Mouse (Mus musculus) gonadal fat pad, adult 2 months (tissue): ENCODE measurements around the gene BC005561. TPM values are rescaled to one million over a fixed set of nuclear protein-coding genes. Genes with fewer than 3 reads are reported as not detected.
"Not testable (repeated sequence)": the region's sequence is repeated elsewhere in the genome, so short reads cannot be mapped to it uniquely, and the experiment has no call there.

Experiments
- DNase-seq: peaks from one replicate; pipeline ENCODE4 v3.0.0-alpha.2; 2012; ENCODE audit warnings: low read depth
- polyA plus RNA-seq: library from polyadenylated mRNA; depleted of rRNA; stranded (reverse); fragments of >200 nt; gene quantifications from 2 replicates; pipeline ENCODE4 v1.2.3, GENCODE M21; 2012; rRNA removed

BC005561 gene
- 1.5 and 1.8 TPM in 2 replicates for polyA plus RNA-seq

DNA sequence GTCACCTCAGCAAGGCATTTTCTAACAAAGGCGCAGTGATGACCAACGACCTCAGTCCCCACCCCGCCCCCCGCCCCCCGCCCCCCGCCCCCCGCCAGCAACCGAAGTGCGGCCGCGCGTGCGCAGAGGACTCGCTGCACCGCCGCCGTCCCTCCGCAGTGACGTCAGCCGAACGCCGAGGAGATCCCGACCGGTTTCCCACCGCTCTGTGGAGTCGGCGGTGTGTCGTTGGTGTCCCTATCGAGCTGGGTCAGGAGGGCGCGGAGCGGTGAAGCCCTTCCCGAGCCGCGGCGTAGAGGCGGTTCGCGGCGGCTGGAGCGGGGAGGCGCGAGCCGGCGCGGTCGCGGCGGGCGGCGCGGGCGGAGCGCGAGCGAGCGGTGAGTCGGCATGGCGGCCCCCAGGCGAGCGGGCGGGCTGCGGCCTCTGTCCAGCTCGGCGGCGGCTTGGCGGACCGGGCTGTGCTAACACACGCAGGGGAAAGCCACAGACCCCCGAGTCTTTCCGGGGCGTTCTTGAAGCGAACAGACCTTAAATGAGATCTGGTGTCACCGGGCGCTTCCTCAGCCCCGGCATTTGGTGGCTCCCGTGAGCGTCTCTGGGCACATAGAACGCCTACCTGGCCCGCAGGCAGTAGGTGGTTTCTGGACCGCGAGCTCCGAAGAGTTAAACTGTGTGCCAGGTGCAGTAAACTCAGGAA is at the start of gene BC005561:
TSS of gene BC005561 (plus strand) at position 158 of the 697 bp plus-strand sequence.
- no peak for DNase-seq

DNA sequence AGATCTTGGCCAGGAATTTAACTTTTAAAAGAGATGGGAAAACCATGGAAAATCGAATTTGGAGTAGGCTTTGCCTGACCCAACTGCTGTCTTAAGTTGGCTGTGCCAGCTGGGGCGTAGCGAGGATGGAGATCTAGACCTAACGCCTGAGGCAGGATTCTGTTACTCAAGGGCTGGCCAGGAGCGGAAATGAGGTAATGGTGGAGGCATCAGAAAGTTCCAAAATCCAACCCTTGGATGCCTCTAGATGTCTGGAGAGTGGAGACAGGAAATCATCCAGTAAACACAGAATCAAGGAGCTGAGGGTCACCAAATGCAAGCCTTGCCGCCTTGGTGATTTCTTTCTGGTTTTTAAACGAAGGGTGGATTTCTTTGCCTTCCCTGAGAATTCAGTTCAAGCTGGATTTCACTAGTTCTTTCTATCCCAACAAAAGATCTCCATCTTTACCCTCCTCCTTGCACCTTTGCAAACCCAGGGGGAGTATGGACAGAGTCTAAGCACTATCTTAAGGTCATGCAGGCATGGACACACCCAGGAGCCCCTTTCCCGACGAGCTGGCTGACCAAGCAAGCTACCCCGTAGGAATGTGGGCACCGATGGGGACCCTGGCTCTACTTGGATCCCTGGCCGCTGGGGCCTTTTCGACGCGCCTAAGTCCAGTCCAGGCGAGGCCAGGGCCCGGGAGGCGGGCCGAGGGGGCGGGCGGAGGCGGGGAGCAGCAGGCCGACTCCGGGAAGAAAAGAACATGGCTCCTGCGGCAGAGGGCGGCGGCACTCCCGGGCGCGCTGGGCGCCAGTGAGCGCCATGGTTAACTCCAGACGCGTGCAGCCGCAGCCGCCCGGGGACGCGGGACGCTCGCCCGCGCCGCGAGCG is 49.1 kb upstream of the BC005561 start, which contains the start of gene Pkd2:
TSS of gene Pkd2 (plus strand) at position 619 of the 874 bp plus-strand sequence.
- DNase-seq: no peak

DNA sequence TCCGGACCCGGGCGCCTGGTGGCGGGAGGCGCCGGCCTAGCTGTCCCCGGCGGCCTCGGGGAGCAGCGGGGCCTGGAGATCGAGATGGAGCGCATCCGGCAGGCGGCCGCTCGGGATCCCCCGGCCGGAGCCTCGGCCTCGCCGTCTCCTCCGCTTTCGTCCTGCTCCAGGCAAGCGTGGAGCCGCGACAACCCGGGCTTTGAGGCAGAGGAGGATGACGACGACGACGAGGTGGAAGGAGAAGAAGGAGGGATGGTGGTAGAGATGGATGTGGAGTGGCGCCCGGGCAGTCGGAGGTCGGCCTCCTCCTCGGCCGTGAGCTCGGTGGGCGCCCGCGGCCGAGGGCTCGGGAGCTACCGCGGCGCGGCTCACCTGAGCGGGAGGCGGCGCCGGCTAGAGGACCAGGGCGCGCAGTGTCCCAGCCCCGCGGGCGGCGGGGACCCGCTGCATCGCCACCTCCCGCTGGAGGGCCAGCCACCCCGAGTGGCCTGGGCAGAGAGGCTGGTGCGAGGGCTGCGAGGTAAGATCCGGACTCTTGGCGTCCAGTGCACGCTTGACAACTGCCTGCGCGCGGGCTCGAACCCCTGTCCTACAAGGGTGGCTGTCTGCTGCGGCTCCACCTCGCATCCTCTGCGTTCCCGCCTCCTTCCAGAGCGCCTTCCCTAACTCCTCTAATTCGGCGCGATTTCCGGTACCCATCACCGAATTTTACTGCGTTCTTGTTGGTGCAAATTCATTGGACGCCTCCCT is 48.3 kb upstream of the BC005561 start:
- DNase-seq: no peak

DNA sequence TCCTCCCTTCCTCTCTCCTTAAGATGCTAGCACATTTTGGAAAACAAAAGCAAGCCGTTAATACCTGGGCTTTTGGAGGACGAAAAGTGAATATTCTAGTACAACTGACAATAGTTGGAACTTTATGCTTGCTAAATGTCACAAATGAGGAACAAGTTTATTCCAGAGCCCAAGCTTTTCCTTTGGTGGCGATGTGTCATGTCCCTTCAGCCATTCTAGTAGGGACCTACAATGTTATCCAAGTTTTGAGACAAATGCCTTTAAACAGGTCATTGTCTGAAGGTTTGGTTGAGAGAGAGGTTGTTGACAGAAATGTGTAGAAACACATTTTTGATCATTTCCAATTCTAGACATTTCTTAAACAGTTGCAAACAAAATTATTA is 47.7 kb upstream of the BC005561 start:
- DNase-seq: no peak

DNA sequence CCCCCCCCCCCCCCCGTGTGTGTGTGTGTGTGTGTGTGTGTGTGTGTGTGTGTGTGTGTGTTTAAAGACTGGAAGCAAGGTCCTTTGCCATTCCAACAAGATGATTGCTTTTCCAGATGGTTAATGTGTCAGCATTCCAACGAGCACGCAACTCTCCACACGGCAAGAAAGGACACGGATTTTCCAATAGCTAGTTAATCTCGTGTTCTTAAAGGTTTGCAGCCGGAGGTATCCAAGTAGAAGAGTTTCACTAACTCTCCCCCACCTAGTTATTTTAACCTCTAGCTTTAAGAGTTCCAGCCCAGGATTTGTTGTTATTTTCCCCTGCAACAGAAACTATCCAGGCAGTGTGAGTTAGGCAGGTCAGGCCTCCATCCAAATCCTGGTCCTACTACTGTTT is 47.3 kb upstream of the BC005561 start:
- no peak for DNase-seq

DNA sequence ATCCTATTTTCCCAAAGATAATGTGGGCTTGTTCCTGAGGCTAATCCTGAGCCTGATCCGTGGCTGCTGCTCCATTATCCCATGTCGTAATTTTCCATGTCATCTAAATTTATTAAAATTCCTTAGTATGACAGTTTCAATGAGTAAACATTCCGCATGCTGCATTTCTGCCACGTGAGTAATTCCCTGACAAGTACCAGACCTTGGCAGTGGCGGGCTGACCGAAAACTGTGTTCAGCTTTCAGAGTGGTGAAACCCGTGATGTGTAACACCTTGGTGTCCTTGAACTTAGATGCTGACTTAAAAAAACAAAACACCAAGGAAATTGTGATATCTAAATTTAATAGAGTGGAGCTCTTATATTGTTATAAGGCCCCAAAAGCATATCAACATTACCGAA is 42.9 kb upstream of the BC005561 start:
- DNase-seq: no peak

DNA sequence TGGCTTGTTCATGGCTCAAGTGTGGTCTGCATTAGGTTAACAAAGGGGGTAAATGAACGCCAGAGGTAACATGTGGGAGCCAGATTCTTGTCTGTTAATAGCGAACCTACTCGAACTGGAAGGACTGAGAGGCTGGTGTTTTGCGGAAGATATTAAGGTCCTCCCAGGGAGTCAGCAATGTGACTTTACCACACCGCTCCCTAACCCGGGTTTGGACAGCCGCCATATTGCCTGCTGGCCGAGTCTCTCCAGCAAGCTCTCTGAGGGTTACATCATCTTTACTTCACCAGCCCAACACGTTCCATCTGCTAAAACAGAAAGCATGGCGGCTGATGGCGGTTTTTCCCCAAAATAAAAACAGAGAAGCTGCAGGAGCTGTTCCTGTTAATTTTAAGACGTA is 42.4 kb upstream of the BC005561 start:
- no peak for DNase-seq

DNA sequence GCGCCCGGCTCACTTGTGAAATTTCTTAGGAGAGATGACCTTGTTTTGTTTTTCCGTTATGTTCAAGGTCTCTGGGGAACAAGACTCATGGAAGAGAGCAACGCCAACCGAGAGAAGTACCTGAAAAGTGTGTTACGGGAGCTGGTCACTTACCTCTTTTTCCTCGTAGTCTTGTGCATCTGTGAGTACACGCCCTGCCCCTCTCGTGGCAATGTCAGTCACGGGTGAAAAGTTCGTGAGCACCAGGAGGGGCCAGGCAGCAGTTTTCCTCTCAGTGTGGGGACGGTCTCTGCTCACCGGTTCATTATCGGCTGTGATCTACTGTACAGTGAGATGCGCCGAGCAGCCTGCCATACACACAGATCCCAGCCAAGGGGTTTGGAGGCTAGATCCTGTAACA is 41.3 kb upstream of the BC005561 start:
- DNase-seq: no peak

DNA sequence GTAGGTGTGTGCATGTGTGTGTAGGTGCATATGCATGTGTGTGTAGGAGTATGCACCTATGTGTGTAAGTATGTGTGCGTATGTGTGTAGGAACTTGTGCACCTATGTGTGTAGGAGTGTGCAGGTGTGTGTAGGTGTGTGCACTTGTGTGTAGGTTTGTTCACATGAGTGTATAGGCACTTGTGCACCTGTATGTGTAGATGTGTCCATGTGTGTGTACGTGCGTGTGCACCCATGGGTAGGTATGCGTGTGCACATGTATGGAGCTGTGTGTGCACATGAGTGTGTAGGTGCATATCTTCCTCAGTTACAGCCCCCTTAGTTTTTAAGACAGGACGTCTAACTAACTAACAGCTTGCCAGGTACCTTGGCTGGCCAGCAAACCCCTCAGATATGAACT is 39.6 kb upstream of the BC005561 start:
- no peak for DNase-seq

DNA sequence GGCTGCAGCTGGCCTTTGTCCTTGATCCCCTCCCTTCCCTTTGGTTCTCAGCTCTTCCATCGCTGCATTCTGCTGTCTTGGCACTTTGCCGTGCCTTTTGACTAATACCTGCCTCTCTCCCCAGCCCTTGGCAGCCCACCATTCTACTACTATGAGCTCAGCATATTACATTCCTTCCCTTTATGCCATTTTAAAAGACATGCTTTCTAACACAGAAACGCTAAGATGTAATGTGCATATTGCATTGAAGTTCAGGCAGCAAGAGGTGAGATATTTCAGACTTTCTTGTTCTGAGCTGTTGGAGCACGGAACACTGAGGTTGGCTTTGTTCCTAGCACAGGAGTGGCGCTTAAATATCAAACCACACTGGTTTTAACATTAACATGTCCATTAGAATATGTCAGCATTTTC is 37.2 kb upstream of the BC005561 start:
- DNase-seq: no peak

DNA sequence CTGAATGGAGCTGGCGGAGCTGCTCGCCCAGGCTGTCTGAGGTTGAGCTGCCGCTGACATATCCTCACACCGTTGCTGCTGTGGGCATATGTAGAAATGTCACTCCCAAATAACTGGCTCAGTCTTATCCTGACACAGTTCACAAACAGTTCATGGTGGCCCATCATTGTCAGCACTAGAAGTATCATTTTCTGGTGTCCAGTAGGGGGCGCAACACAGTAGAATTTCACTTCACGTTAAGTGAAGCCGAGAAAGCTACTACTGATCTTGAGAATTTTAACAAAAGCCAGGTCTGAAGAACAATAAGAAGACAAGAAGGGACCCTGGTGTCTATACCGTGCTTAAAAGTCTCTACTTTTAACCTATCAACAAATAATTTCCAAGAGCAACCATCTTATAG is 35.8 kb upstream of the BC005561 start:
- no peak for DNase-seq

DNA sequence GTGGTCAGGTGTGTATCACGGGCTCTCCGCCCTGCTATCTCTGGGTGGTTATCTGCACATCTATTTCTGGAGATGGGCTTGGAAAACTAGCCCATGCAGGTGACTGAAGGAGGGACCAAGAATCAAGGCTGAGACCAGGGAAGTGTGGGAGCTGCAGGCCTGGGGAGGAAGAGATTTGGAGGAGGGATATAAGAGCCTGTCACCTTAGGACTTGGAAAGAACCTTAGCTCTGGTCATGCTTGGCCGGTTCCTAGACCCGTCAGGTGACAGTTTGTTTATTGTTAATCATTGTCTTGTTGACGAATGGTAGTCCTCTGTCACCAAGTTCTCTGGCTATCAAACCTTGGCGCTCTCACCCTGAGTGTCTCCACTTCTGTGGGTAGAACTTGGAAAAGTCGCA is 27.8 kb upstream of the BC005561 start:
- DNase-seq: no peak

DNA sequence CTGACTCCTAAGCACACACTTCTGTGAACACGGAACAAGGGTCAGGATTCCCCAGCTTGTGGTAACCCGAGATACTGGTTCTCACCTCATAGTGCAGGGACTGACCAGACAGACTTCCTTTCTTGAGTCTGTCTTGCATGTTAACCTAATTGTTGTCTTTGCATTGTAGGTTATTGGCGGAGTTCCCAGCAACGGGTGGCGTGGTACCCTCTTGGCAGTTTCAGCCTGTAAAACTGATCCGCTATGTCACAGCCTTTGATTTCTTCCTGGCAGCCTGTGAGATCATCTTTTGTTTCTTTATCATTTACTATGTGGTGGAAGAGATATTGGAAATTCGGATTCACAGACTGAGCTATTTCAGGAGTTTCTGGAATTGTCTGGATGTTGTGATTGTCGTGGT is 25.3 kb upstream of the BC005561 start:
- no peak for DNase-seq

DNA sequence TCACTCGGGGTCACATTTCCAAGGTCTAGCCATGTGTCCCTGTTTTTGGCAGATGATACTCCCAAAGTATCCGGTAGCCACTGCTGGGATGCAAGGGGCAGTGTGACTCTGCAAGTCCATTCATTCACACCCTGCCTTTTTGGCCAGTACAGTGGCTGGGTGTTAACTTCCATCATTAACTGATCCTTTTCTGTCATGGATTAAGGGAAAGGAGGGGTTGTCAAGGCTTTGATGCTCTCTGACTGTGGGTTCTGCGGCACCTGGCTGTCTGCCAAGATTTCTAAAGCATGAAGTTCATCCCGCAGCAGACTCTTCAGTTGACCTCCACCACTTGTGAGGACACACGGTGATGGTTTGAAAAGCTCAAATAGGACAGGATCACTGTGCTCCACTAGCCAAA is 16.6 kb upstream of the BC005561 start:
- no peak for DNase-seq

DNA sequence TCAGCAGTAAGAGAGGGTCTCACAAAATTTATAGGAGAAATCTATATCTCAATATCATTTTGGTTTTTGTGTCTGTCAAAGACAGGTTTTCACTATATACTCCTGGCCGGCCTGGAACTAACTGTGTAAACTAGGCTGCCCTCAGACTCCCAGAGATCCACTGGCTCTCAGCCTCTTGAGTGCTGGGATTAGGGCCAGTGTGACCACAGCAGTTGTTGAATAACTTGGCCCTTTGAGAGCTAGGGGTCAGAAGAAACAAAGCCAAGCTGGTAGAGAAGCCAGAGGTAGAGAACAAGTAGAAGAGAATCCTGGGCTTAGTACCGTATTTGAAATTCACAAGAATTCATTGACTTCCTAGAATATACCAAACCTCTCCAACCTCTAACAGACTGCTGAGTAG is 3.3 kb upstream of the BC005561 start:
- DNase-seq: no peak

DNA sequence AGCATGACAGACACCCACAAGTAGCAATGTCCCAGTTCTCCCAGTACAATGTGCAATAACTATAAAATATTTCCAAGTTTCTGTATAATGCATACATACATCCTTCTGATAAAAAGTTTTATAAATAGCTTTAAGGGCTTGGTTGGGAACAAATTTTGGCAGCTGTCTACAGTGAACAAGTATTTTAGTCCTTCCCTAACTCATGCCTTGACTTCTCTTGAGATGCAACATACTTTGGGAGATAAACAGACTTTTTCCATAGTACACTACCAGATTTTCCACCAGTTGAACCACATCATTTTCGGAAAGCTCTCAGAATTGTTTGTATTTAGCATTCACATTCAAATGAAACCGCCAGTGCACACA is 340 bp upstream of the BC005561 start:
- DNase-seq: no peak

DNA sequence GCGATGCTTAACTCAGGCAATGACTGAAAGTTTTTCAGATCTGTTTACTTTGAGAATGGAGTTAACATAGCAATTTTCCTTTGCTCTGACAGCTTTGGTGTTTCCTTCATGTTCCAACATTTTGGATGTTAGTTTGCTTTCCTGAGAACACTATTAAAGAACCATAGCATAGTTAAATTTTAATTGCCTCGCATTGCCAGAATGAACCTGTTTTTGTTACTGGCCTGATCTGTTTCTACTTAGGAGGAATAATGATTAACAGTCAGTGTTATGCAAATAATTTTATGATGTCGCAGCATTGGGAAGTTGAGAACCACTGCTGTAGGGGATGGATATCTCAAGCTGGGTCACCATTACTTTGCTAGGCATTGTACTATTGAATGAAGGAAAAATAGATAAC is 3.1 kb downstream of the BC005561 start:
- DNase-seq: no peak

DNA sequence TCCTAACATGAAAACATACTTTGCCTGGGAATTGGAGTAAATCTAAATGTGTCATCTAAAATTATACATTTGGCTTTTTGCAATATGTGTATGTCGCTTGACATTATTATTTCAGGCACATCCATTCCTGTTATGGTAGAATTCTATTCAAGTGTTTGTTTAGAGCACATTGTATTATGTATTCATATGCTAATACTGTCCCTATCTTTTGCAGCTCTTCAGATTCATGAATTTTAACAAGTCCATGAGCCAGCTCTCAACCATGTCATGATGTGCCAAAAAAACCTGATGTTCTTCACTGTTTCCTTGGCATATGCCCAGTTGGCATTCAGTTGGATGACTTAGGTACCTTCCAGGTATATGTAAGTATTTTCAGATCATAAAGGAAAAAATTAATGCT is 30.5 kb downstream of the BC005561 start:
- DNase-seq: no peak

DNA sequence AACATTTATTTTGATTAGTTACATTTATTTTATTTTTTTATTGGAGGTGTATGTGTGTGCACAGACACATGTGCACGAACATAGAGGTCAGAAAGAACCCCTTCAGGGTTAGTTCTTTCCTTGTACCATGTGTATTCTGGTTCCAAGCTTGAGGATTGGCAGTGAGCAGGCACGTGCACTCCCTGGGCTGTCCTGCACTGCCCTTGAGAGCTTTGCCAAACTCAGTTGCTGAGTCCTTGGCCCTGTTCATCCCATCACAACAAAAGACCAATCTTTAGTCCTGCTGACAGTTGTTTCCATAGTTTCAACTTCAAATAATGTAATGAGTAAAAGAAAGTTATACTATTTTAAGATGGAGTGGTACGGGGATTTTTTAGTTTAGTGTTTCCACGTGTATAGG is 31.2 kb downstream of the BC005561 start:
- no peak for DNase-seq

DNA sequence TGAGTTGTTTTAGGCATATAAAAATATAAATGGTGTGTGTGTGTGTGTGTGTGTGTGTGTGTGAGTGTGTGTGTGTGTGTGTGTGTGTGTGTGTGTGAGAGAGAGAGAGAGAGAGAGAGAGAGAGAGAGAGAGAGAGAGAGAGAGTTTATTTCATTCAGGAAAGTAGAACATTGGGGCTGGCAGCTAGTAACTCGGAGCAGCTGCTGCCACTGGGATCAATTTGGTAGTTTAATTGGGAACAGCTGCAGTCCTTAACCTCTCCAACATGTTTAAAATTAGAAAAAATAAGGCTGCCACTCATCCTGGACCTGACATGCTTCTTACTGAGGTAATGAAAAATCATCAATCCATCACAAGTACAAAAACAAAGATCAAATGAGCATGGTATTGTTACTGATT is 59.9 kb downstream of the BC005561 start:
- not testable (repeated sequence) for DNase-seq

DNA sequence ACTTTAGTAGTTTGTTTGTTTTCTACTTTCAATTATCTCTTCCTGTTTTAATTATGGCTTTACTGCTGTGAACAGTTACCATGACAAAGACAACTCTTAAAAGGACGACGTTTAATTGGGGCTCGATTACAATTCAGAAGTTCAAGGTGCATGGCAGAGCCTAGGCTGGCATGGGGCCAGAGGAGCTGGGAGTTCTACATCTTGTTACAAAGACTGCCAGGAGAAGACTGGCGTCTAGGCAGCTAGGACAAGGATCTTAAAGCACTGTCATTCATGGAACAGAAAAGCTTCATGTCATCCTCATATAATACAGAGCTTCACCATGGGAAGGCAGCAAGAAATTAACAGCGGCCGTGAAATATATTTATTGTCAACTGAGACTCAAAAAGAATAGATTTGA is 62.6 kb downstream of the BC005561 start:
- no peak for DNase-seq

DNA sequence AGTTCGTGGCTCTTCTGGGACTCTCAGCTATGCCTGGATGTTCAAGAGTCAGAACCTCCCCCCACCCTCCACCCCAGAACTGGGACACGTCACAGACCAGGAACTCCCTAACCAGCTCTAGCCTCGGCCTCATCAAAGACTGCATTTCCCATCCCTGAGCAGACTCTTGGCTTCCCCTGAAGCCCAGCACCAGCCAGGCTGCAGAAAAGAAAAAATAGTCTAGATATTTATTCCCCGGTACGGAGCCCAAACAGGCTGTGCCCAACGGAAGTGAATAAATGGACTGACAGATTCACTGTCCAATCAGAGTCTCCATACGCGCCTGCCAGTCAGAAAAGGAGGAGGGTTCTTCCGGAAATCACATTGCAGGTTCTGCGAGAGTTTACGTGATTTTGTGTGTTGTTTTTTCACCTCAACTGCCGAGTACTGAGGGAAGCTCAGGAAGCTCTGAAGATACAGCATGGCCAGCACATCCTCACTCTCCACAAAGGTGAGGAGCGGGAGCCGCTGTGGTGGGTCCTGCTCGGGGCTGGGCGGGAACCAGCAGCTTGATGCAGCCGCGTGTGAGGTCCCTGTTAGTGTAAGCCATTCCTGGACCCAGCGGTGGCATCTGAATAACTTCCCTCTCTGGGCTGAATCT is 63.2 kb downstream of the BC005561 start:
- DNase-seq: peak; percentile 55
